Mouse (Mus musculus) retina, adult 2 months (tissue): ENCODE measurements around the gene Bcl2l14.

ENCODE experiments used
- DNase-seq: peaks from one replicate; pipeline ENCODE4 v3.0.0-alpha.2; 2012; ENCODE audit warnings: low read depth, low spot score

Bcl2l14 gene

DNA sequence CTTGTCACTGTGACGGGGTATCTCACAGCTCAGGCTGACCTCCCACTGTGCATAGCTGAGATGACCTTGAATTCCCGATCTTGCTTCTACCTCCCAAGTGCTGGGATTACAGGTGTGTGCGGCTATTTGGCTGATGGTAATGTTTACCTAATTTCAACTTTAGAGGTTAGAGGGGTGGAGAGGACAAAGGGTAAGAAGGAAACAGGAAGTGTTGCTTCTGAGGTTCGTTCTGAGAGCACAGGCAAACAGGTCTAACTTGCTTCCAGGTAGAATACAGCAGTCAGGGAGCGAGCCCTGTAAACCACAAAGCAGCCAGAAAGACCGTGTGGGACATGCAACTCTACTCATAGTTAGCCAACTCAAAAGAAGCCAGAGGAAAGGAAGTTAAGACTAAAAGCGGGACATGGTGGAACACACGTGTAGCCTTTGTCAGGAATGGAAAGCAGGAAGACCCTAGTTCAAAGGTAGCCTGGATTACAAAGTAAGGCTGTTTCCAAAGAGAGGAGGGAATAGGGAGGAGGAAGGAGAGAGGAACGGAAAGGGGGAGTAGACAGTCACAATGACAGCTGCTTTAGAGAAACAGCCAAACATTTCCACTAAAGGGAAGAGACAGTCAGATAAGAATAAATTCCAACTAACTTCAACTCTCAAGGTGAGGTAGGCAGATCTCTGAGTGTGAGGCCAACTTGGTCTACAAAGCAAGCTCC lies 47.2 kb downstream of the Bcl2l14 start:
- no peak for DNase-seq

DNA sequence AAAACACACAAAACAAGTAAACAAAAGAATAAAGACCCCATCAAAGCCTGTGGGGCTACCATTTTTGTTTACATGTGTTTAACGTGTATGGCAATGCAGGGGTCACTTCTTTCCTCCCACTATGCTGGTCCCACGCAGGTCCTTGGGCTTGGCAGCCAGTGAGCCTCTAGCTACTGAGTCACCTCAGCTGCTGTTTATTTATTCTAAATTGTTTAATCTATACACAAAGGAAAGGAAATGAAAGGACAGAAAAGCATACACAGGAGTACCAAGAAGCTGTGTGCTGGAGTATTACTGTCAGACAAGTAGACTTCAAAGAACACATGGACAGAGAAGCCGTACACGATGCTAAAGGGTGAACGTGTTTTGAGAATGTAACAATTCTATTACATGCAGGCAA lies 47.8 kb downstream of the Bcl2l14 start:
- no peak for DNase-seq

DNA sequence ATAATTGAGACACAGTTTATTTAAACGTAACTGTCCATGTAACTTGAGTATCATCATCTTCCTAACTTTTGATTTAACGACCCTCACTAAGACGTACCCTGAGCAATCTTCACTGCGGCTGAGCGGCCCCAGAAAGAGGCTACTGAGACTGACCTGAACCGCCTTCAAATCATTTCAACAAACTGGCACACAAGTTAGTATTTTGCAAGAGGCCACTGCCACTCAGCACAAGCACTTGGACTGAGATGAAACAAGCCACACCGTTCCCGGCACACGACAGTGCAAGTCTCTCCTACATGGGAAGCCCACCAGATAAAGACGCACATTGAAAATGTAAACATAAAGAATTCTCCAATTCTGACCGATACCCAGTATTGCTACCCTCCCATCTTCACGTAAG lies 52.3 kb downstream of the Bcl2l14 start:
- DNase-seq: no peak

DNA sequence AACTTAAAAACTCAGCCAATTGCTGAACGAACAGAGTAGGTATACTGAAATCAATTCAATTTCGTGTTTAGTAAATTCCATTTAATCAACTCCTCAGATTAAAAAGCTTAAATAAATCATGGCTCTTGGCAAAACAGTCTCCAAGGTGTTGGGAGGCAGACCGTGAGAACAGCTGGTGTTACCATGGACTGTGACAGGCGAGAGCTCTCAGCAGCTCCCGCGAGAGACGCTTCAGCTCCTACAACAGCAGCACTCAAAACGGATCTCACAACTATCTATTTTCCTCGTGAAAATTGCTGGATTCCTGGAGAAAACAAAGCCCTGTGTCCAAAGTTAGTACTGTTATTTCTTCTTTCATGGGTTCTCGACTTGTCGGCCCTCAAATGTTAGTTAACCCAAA lies 53.8 kb downstream of the Bcl2l14 start:
- DNase-seq: no peak

DNA sequence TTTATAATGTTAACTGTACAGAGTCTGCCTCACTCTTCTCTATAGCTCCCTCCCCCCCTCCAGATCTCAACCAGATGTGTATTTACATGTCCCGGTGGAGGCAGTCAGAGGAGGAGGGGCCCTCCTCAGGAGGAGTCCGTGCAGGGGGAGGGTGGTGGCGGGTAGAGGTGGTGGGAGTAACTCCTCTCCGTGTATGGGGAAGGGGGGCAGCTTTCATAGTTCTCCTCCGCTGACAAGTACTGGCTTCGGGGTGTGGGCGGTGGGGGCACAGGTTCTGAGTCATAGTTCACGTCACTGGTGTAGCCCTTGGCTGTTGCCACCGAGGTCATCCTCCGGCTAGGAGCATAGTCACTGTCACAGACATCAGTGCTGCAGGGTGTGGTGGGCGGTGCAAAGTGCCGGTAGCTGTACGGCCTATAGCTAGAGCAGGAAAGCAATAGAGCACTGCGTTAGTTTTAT lies 54.6 kb downstream of the Bcl2l14 start:
- DNase-seq: no peak

DNA sequence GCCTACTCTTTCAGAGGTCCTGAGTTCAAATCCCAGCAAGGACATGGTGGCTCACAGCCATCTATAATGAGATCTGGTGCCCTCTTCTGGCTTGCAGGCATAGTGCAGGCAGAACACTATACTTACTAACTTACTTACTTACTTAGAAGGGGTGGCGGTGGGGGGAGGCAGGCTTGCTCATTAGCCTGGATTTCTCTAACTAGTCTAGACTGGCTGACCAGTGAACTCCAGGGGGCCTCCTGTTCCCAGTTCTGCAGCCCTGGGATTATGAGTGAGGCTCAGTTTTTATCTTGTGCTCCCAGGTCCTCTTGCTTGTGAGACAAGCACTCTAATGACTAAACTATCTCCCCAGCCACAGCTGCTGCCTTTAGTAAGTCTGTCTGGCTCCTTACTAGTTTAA lies 58.0 kb downstream of the Bcl2l14 start:
- DNase-seq: no peak

DNA sequence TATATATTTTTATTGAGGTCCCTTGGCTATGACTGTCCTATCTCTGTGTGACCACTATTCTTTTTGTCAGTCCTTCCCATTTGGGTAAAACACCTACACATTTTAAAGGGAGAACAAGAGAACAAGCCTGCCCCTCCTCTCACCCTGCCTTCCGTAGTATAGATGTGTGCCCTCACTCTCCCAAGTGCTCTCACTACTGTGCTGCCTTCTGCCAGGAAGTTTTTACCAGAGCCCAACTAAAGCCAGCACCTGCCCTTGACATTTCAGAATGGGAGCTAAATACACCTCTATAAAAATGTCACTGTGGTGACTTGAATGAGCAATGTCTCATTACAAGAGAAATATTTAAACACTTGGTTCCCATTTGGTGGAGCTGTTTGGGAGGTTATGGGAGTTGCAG lies 62.3 kb downstream of the Bcl2l14 start:
- DNase-seq: no peak

DNA sequence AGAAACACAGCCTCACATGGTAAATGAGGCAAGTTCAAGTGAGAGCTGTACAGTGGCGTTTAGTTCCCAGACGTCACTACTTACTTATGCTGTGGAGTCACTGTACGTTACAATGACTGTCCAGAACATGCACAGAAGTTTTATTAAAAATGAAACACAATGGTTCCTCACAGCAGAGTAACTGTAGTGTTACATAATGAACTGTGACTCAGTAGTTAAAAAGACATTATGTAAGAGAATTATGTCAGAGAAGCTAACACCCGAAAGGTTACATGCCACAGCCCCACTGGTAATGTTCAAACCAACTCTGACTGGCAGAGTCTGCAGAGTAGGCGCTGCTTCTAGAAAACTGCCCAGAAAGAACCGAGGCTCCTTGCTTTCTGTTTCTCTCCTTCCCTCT lies 65.1 kb downstream of the Bcl2l14 start:
- no peak for DNase-seq

DNA sequence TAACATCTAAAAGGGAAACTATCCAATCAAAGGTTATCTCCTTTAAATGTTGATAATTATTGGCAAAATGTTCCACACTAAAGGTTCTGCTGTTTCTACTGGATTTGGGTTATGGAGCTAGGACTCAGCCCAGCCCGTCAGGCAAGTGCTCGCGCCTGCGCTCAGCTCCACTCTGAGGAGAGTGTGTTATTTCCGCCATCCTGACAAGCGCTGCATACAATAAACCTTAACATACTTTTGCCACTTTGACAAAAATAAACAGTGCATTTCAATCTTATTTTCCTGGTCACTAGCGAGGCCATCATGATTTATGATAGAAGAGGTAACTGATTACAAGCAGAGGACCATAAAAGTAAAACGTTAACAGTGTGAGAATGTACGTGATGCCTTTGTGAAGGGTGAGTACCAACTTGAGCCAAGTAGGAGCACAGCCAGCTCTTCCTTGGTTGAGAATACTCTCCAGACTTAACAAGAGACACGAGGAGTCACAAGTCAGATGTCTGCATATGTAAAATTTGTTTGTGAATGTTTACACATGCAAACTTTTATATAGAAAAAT lies 70.6 kb downstream of the Bcl2l14 start:
- DNase-seq: no peak

DNA sequence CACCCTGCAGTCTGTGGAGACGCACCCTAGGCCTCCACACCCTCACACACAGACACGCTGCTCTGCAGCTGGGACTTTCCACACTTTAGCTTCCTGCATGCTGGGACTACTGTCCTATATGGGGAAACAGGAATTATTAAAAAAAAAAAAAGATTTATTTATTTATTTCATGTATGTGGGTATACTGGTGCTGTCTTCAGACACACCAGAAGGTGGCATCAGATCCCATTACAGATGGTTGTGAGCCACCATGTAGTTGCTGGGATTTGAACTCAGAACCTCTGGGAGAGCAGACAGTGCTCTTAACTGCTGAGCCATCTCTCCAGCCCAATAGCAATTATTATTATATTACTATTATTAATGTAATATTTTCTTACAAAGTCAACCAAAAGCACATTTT lies 73.2 kb downstream of the Bcl2l14 start:
- no peak for DNase-seq

DNA sequence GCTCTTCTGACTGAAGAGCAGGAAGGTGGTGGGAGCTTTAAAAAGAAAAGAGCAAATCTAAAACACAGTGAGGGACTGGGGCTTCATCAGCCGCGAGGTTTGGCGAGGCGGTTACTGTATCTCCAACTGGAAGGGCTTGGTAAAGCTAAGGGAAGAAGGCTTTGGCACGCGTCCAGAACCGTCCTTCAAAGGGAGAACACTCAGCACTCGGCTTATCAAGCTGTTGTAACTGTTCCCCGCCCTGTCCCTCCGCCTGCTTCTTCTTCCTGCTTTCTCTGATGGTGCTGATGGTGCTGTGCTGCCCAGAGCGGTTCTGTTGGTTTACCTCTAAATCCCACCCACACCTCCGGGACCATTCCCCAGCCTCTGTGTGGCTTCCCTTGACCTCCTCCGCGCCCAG lies 74.7 kb downstream of the Bcl2l14 start:
- DNase-seq: no peak

DNA sequence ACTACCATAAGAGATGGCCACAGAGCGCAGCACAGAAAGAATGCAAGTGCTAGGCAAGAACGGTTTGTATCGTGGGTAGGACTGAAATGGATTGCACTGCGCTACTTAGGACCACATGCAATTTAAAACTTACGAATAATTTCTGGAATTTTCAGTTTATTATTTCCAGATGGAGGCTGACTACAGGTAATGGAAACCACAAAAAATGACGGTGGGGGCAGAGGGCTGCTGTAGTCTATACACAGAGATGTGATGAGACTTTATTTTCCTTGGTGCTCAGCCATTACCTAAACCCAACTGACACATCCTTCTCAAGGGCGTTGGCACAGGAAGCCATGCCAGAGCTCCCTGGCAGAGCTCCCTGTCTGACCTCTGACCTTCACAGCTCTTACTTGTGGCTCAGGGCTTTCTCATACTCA lies 77.0 kb downstream of the Bcl2l14 start:
- no peak for DNase-seq

DNA sequence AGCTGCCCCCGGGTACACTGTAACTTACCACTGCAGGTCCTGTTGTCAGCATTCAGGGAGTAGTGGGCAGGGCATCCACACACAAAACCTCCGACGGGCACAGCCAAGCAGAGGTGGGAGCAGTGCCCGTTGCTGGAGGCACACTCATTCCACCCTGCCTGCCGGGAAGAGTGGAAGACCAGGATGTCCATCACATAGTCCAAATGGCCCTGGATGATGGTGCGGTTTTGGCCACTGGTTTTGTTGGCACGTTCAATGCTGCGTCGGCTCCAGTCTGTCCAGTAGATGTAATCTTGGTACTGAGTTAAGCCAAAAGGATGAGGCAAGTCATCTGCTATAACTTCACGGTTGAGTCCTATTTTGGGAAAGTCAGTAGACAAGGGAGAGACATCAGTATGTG lies 83.4 kb downstream of the Bcl2l14 start:
- DNase-seq: no peak

DNA sequence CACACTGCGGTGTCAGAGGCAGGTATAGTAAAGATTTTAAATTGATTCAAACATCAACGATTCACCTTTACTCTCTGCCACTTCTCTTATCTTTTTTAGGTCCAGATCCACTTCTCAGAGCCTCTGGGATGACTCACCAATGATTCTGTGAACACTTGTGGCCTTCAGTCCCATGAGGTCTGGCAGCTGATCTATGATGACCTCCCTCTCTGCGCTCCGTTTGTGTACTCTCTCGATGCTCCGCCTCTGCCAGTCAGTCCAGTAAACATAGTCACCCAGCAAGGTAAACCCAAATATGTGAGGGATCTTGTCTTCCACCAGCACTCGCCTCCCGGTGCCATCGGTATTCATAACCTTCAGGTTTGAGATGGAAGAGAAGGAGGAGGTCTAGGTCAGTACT lies 90.2 kb downstream of the Bcl2l14 start:
- DNase-seq: no peak
